Mouse (Mus musculus) olfactory bulb, adult 2 months (tissue): ENCODE data around the gene Rad51.

ENCODE experiments used
- CTCF ChIP-seq: fragments of 200-500 bp; IDR thresholded peaks from 2 replicates; pipeline ENCODE4 v1.5.1; 2012; ENCODE audit warnings: low read depth, mild to moderate bottlenecking, low read length, moderate library complexity; ENCODE audit not compliant: insufficient read depth
- POLR2A ChIP-seq: fragments of 200-500 bp; IDR thresholded peaks from 2 replicates; pipeline ENCODE4 v1.6.1; 2012; ENCODE audit warnings: mild to moderate bottlenecking, low read depth, low read length, moderate library complexity; ENCODE audit not compliant: insufficient read depth

GRCm38 (mm10) chr2:119177384-119177939 lies 64.9 kb downstream of the Rad51 start:
- no peak for TF ChIP-seq CTCF
- TF ChIP-seq POLR2A, result no peak
